In genomic region chr1:57224425-57225104, GRCm38 (mm10) we compare ENCODE assay signal across 9 mouse cellular contexts.
DNase-seq lines count a peak whose midpoint lies in the region; ATAC-seq lines count a peak whose summit lies in the region.
"Had no signal": no experiment of that assay in that cellular context is flagged by ENCODE, and none has a peak within 500 bp of the region (broad histone marks: within the 10 kb centered on the region; RNA-seq: fewer than 3 reads in every experiment).

No protein-coding gene starts in this region.

- H3K4me1 ChIP-seq in embryonic facial prominence, embryonic 14.5 days (ENCODE audit: control insufficient read depth, insufficient read depth, low read length), result no peaks in the 10 kb centered on the region
- H3K4me1 ChIP-seq in embryonic facial prominence, embryonic 10.5 days, result 0 out of 2 replicates have a peak, but pooled peaks cover 9% of the 10 kb centered on the region
- H3K4me1 ChIP-seq in neural tube, embryonic 13.5 days (replicated peaks), result peaks cover 6% of the 10 kb centered on the region; the same call in 1 of the 2 replicates
- no peaks in the 10 kb centered on the region for H3K4me1 ChIP-seq in intestine, embryonic 16.5 days (ENCODE audit: control insufficient read depth, insufficient read depth, low read length)

- no peaks in the 10 kb centered on the region for H3K36me3 ChIP-seq in embryonic facial prominence, embryonic 14.5 days (ENCODE audit: control insufficient read depth, insufficient read depth, low read length)
- H3K36me3 ChIP-seq in embryonic facial prominence, embryonic 10.5 days (replicated peaks), result no peaks in the 10 kb centered on the region
- H3K36me3 ChIP-seq in neural tube, embryonic 13.5 days, result no peaks in the 10 kb centered on the region
- H3K36me3 ChIP-seq in intestine, embryonic 16.5 days (ENCODE audit: control insufficient read depth, insufficient read depth, low read length), result no peaks in the 10 kb centered on the region

- H3K9ac ChIP-seq in embryonic facial prominence, embryonic 14.5 days (ENCODE audit: low read depth, low read length), result no peak overlapping the region
- H3K9ac ChIP-seq in neural tube, embryonic 13.5 days, result no peak overlapping the region
- H3K9ac ChIP-seq in intestine, embryonic 16.5 days (ENCODE audit: low read depth, low read length), result no peak overlapping the region

- ATAC-seq in embryonic facial prominence, embryonic 14.5 days (ENCODE audit: low read depth), result no peak
- ATAC-seq in neural tube, embryonic 13.5 days (ENCODE audit: low read depth), result peak; percentile 82
- no peak for ATAC-seq in intestine, embryonic 16.5 days

- no peak overlapping the region for H3K4me2 ChIP-seq in embryonic facial prominence, embryonic 14.5 days (ENCODE audit: low read depth, low read length)
- 0 out of 2 replicates have a peak overlapping the region, but pooled peaks have one; percentile 16 for H3K4me2 ChIP-seq in neural tube, embryonic 13.5 days
- H3K4me2 ChIP-seq in intestine, embryonic 16.5 days (ENCODE audit: low read depth, low read length), result no peak overlapping the region

- 68% methylated on average over 10 of the region's 10 CpGs for WGBS in embryonic facial prominence, embryonic 14.5 days
- WGBS in embryonic facial prominence, embryonic 10.5 days, result 87% methylated on average over 10 of the region's 10 CpGs
- WGBS in neural tube, embryonic 13.5 days, result 72% methylated on average over 10 of the region's 10 CpGs
- WGBS in intestine, embryonic 16.5 days, result 62% methylated on average over 10 of the region's 10 CpGs

- no peak overlapping the region for H3K4me3 ChIP-seq in embryonic facial prominence, embryonic 14.5 days (ENCODE audit: low read depth, low read length)
- no peak overlapping the region for H3K4me3 ChIP-seq in embryonic facial prominence, embryonic 10.5 days
- no peak overlapping the region for H3K4me3 ChIP-seq in neural tube, embryonic 13.5 days
- no peak overlapping the region for H3K4me3 ChIP-seq in intestine, embryonic 16.5 days (ENCODE audit: low read length)
- H3K4me3 ChIP-seq: myocyte had no signal

- peak; percentile 78 for DNase-seq in embryonic facial prominence, embryonic 14.5 days (ENCODE audit: low spot score)
- DNase-seq in embryonic facial prominence, embryonic 10.5 days (ENCODE audit: low spot score), result no peak
- DNase-seq in neural tube, embryonic 10.5 days (ENCODE audit: extremely low spot score, low spot score), result no peak
- DNase-seq in layer of hippocampus, adult 8-10 months (ENCODE audit: low spot score in 2 of 2), result peak; percentile 62 to 82
- peak; percentile 51 for DNase-seq in right cerebral cortex, postnatal 25 days
- DNase-seq in thymus, postnatal 10 days (ENCODE audit: low spot score in 2 of 2), result no peak

- no peaks in the 10 kb centered on the region for H3K9me3 ChIP-seq in embryonic facial prominence, embryonic 14.5 days (ENCODE audit: control insufficient read depth, low read length)
- H3K9me3 ChIP-seq in embryonic facial prominence, embryonic 10.5 days, result no peaks in the 10 kb centered on the region
- no peaks in the 10 kb centered on the region for H3K9me3 ChIP-seq in neural tube, embryonic 13.5 days
- H3K9me3 ChIP-seq in intestine, embryonic 16.5 days (ENCODE audit: control insufficient read depth, low read length), result no peaks in the 10 kb centered on the region

- no peak overlapping the region for H3K27ac ChIP-seq in embryonic facial prominence, embryonic 14.5 days (replicated peaks; ENCODE audit: low read depth, low read length)
- no peak overlapping the region for H3K27ac ChIP-seq in embryonic facial prominence, embryonic 10.5 days (replicated peaks)
- H3K27ac ChIP-seq in neural tube, embryonic 13.5 days (replicated peaks), result no peak overlapping the region
- H3K27ac ChIP-seq in intestine, embryonic 16.5 days (ENCODE audit: low read length), result no peak overlapping the region

- H3K27me3 ChIP-seq in embryonic facial prominence, embryonic 14.5 days (replicated peaks; ENCODE audit: control insufficient read depth, insufficient read depth, low read length), result no peaks in the 10 kb centered on the region
- no peaks in the 10 kb centered on the region for H3K27me3 ChIP-seq in embryonic facial prominence, embryonic 10.5 days (replicated peaks; ENCODE audit: low read depth, poor library complexity, severe bottlenecking)
- no peaks in the 10 kb centered on the region; the same call in 1 of the 2 replicates for H3K27me3 ChIP-seq in neural tube, embryonic 13.5 days
- H3K27me3 ChIP-seq in intestine, embryonic 16.5 days (replicated peaks; ENCODE audit: control insufficient read depth, insufficient read depth, low read length), result no peaks in the 10 kb centered on the region

Comparison
In these comparisons a context has a peak if more than half of its experiments do, and no peak if none do; other contexts are left out.
1. DNase-seq: peak in embryonic facial prominence, embryonic 14.5 days (single experiment), layer of hippocampus, adult 8-10 months (2 of 2) and right cerebral cortex, postnatal 25 days (single experiment); none in embryonic facial prominence, embryonic 10.5 days (single experiment), neural tube, embryonic 10.5 days (single experiment) and thymus, postnatal 10 days (0 of 2).